Mouse (Mus musculus): ENCODE results near the gene Spag6.

DNA sequence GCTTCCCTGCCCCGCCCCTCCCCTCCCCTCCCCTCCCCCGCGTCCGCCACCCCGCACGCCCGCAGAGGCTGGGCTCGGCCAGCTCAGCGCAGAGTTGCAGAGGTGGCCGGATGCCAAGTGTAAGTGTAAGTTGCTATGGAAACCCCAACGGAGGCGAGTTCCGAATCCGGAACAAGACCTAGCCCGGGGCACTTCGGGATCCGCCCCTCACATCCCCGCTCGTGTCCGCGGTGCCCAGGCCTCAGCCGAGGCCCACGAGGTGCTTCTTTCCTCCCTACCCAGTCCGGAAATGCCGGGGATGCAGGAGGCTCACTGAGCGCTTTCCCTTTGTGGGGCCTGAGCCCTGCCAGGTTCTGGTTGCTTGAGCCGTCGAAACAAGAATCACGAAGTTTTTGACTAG lies 12.9 kb upstream of the Spag6 start:
- no peak for TF ChIP-seq CTCF (conservative IDR thresholded peaks at IDR 0.05; ENCODE audit: insufficient read depth, insufficient read length, low read depth, low read length)
- no peak for TF ChIP-seq POLR2A (IDR thresholded peaks at IDR 0.05; ENCODE audit: low read depth, low read length)
